Mouse (Mus musculus) CD4-positive, CD25-positive, alpha-beta regulatory T cell (primary cell): ENCODE results near the gene Gm21783. TPM values are rescaled to one million over a fixed set of nuclear protein-coding genes. Genes with fewer than 3 reads are reported as not detected.

Experiments
- polyA plus RNA-seq: library from polyadenylated mRNA; unstranded; fragments of 100-300 nt; shearing (Covaris generic); gene quantifications from one replicate; pipeline ENCODE4 v1.2.1, GENCODE M21; 2017

Gene Gm21783
- not detected for polyA plus RNA-seq

GRCm38 (mm10) chrY:44981163-44981562 is at the start of gene Gm21783:
TSS of gene Gm21783 (minus strand) at chrY:44981263.

